Mouse (Mus musculus): ENCODE data around the gene 2310009B15Rik.

2310009B15Rik gene

GRCm38 (mm10) chr1:138842756-138843155, 13.9 kb downstream of the 2310009B15Rik start:
- no peak for DNase-seq (ENCODE audit: low spot score in 2 of 2)

GRCm38 (mm10) chr1:138842315-138842714, 14.3 kb downstream of the 2310009B15Rik start:
- no peak for DNase-seq (ENCODE audit: low spot score in 2 of 2)

GRCm38 (mm10) chr1:138841306-138842095, 15.2 kb downstream of the 2310009B15Rik start:
- DNase-seq (ENCODE audit: low spot score in 2 of 2), result no peak

DNA sequence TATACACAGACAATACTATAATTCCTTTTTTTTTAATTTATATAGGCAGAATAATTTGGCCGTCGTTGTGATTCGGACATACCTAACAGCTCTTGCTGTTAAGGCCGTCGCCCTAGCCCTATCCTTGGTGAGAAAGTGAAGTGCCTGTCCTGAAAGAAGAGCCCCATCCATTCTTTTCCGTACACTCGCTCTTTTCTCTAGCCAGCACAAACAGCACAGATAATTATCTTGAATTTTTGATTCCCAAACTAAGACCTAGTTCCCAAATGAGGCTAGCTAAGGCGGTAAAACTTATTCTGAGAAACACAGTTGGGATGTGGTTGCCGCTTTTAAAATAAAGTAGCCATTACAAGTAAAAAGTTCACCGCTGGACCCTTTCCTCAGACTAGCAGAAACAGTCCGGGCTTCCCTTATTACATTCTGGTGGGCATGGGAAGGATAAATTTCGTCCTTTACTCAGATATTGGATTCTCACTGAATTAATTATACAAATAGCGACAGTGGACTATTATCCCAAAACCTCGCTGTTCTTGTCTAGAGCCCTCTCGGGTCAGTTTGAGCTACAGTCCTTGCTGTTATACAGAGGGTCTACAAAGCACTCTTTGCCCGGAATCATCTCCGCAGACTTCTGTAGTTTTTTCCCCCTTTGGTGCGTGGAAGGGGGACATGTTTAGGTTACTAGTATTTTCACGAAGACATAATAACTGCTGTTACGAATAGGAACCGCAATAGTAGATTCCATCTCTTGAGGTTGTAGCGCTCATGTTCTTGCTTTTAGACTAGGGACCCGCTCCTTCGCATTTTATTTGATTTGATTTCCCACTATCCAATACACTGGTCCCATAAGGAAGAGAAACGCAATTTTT, 16.0 kb downstream of the 2310009B15Rik start:
- DNase-seq (ENCODE audit: low spot score in 2 of 2), result no peak

DNA sequence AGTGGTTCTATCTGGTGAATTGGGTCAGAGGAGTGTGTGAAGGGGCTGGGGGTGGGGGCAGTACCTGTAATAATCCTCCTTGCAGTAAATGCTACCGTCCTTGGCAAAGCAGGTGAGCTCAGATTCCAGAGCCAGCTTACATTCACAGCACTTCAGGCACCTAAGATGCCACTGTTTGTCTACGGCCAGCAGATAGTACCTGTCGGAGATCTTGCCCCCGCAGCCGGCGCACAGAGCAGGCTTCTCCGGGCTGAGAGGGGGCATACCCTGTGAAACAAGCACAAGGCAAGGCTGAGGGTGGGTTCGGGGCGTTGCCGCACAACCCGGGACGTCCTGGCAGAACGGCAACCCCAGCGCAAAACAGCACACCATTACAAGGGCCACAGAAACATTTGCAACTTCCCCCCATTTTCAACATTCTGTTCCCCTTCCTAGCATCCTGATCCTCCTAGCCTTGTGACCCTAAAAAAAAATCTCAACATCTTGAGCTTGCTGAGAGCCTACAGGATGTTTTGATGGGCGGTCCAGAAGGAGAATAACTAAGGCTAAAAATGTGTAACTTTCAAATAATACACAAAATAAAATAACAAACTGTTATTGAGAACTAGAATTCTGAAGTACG, 16.7 kb downstream of the 2310009B15Rik start:
- no peak for DNase-seq (ENCODE audit: low spot score in 2 of 2)

- no peak for DNase-seq (ENCODE audit: low spot score in 2 of 2)
Measured at GRCm38 (mm10) chr1:138839291-138839690, 17.4 kb downstream of the 2310009B15Rik start.

DNA sequence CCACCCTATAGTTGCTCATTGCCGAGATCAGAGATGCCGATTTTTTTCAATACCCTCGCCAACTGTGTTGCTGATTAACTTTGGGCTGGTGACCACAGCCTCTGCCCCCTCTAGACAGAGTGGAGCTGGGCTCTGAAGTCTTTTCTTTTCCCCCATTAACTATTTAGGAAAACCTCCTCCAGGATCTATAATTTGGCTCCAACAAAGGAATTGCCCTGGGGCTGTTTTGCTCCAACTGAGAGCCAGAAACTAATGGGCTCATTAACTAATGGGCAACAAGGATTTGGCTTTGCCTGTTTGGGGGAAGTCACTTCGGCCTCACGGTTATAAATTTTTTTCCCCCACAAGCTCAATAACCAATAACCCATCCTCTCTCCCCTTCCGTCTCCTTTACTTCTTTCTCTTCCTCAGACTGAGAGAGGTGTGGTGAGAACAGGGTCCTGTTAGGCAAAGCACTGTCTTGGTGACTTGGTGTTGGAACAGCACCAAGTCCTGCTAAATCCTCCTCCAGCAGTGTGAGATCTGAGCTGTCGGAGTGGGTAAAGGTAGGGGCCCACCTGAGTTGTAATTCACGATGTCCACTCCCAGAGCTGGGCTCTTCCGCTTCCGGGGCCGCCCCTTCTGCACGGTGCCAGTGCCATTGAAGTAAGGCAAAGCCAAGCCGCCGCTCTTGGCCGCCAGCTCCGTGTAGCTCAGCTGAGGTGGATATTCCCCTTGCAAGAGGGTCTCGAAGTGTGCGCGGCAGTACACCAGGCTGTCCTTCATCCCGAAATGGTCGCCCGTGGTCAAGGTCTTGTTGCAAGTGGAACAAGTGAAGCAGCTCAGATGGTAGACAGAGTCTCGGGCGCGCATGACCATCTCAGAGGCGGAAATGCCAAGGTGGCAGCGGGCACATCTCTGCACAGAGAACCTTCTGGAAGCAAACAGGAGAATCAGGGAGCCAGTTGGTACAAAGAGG, 18.6 kb downstream of the 2310009B15Rik start:
- no peak for DNase-seq (ENCODE audit: low spot score in 2 of 2)

GRCm38 (mm10) chr1:138835355-138835900, 21.2 kb downstream of the 2310009B15Rik start:
- no peak for DNase-seq (ENCODE audit: low spot score in 2 of 2)

GRCm38 (mm10) chr1:138831309-138831708, 25.3 kb downstream of the 2310009B15Rik start:
- no peak for DNase-seq (ENCODE audit: low spot score in 2 of 2)

GRCm38 (mm10) chr1:138826841-138827240, 29.8 kb downstream of the 2310009B15Rik start:
- no peak for DNase-seq (ENCODE audit: low spot score in 2 of 2)

- DNase-seq (ENCODE audit: low spot score in 2 of 2), result no peak
Measured at GRCm38 (mm10) chr1:138822985-138823322, 33.7 kb downstream of the 2310009B15Rik start.

DNA sequence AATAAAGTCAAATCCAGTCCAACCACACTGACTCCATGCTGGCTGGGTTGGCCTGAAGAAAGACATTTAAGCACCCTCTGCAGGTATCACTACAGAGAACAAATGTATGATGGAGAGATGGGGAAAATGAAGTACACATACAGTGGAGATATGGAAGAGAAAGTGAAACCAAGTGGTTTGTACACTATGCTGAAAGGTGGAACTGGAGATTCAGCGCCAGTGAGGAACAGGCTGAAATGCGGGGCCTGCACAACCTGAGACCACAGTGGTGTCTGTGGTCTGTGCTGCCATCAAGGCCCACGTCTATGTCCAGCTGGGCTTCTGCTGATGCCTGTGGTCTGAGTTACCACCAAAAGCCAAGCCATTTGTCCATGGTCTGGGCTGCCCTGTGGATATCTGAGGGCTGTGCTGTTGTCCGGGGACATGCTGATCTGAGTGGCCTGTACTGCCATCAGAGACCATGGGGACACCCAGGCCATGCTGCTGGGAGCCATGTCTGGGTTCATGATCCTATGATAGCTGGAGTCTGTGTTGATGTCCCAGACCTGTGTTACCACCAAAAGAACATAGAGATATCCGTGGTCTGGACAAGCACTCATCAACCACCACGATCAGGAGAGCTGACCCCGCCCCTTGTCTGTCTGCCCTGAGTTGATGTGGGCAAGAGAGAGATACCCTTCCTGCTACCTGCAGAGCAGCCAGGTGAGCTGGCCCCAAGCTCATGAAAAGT, 34.2 kb downstream of the 2310009B15Rik start:
- no peak for DNase-seq (ENCODE audit: low spot score in 2 of 2)

Data from spleen, postnatal 36 days (tissue).